Mouse (Mus musculus) lung, adult 2 months (tissue): ENCODE measurements around the gene Cox15.

Experiments used
- CTCF ChIP-seq: fragments of 200-500 bp; IDR thresholded peaks from 2 replicates; pipeline ENCODE4 v1.5.1; 2011; ENCODE audit warnings: mild to moderate bottlenecking, low read length, control low read depth; ENCODE audit not compliant: insufficient read depth
- POLR2A ChIP-seq: fragments of 200-500 bp; IDR thresholded peaks from 2 replicates; pipeline ENCODE4 v1.6.1; 2011; ENCODE audit warnings: low read depth, mild to moderate bottlenecking, control low read depth, low read length, borderline replicate concordance; ENCODE audit errors: extremely low read depth

- TF ChIP-seq POLR2A, result no peak
- TF ChIP-seq CTCF, result no peak
Observed at GRCm38 (mm10) chr19:43780391-43780790, 27.6 kb upstream of the Cox15 start.
